Mouse (Mus musculus): Measurements from ENCODE around the gene Recql5.

DNA sequence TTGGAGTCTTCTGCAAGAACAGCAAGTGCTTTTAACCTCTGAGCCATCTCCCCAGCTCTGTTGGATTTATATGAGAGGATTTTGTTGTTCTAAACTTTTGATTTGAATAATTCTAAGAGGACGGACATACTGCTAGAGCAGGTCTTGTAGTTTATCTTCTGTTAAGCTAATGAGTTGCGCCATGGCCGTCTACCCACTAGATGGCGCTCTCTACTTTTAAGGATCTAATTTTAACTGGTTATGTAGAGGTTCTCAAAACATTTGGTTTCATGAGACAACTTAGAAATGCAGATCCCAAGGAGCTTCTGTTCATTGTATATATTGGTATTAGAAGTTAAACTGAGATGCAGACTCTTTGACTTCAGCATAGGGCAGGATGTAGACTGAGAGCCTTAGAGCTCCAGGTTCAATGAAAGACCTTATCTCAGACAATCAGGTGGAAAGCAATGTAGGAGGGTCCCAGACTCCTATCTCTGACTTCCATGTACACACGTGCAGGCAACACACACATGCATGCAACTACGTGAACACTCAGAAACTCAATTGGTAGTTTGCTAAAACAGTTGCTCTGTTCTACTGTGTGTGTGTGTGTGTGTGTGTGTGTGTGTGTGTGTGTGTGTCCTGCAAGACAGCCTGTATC is 6.5 kb upstream of the Recql5 start:
- no peak for TF ChIP-seq CTCF (IDR thresholded peaks at IDR 0.05; ENCODE audit: borderline replicate concordance, insufficient read depth, low read length)
- no peak for TF ChIP-seq POLR2A (IDR thresholded peaks at IDR 0.05; ENCODE audit: low read depth, low read length)

Measured in embryonic fibroblast, embryonic 13.5 days (primary cell).